Mouse (Mus musculus): ENCODE measurements around the gene Arpp21. TPM values are rescaled to one million over a fixed set of nuclear protein-coding genes. Genes with fewer than 3 reads are reported as not detected.

Gene Arpp21
- polyA plus RNA-seq, 1 experiment: 36.1 TPM

- no peak overlapping the region for H3ac ChIP-seq (ENCODE audit: control insufficient read depth, insufficient read length)
- no peaks in the 10 kb centered on the region for H3K79me2 ChIP-seq (ENCODE audit: control insufficient read depth, insufficient read depth)
- no peaks in the 10 kb centered on the region for H3K27me3 ChIP-seq (ENCODE audit: control insufficient read depth, insufficient read depth, insufficient read length)
- TF ChIP-seq SRF (IDR thresholded peaks at IDR 0.05; ENCODE audit: control insufficient read depth, insufficient read length, low read depth) (no peak), REST (IDR thresholded peaks at IDR 0.05; ENCODE audit: insufficient read depth, insufficient read length) (no peak), MYOG (IDR thresholded peaks at IDR 0.05; ENCODE audit: control insufficient read depth in 1 of 3, insufficient read depth in 1 of 3, insufficient read length in 2 of 3, low read depth in 2 of 3) (no peak), MAX (IDR thresholded peaks at IDR 0.05; ENCODE audit: low read depth) (no peak), E2F4 (IDR thresholded peaks at IDR 0.05; ENCODE audit: insufficient read depth) (no peak), CEBPB (IDR thresholded peaks at IDR 0.05; ENCODE audit: insufficient read depth, poor library complexity, severe bottlenecking) (no peak), MYOD1 (IDR thresholded peaks at IDR 0.05; ENCODE audit: control insufficient read depth in 1 of 3, insufficient read length in 2 of 3, low read depth in 2 of 3) (no peak), TCF12 (IDR thresholded peaks at IDR 0.05; ENCODE audit: insufficient read depth, poor library complexity, severe bottlenecking) (no peak), USF1 (IDR thresholded peaks at IDR 0.05; ENCODE audit: low read depth) (no peak), POLR2A (IDR thresholded peaks at IDR 0.05; ENCODE audit: insufficient read length, low read depth) (no peak), TCF3 (IDR thresholded peaks at IDR 0.05; ENCODE audit: insufficient read length, low read depth) (no peak)
- no peak overlapping the region for H3K4me2 ChIP-seq (ENCODE audit: low read depth)
- H3K4me3 ChIP-seq: no peak overlapping the region
- H3K36me3 ChIP-seq (ENCODE audit: control insufficient read depth, insufficient read depth): no peaks in the 10 kb centered on the region
Observed at GRCm38 (mm10) chr9:112253730-112254129, 18.0 kb upstream of the Arpp21 start.

- Histone ChIP-seq H3K36me3 (ENCODE audit: control insufficient read depth, insufficient read depth) (no peaks in the 10 kb centered on the region), H3K27me3 (ENCODE audit: control insufficient read depth, insufficient read depth, insufficient read length) (no peaks in the 10 kb centered on the region), H3K4me3 (no peak overlapping the region), H3K79me2 (ENCODE audit: control insufficient read depth, insufficient read depth) (no peaks in the 10 kb centered on the region), H3ac (ENCODE audit: control insufficient read depth, insufficient read length) (no peak overlapping the region), H3K4me2 (ENCODE audit: low read depth) (no peak overlapping the region)
- TF ChIP-seq POLR2A (IDR thresholded peaks at IDR 0.05; ENCODE audit: insufficient read length, low read depth) (no peak), POLR2AphosphoS2 (IDR thresholded peaks at IDR 0.05; ENCODE audit: insufficient read length, low read depth) (no peak), E2F4 (IDR thresholded peaks at IDR 0.05; ENCODE audit: insufficient read depth) (no peak), MYOG (IDR thresholded peaks at IDR 0.05; ENCODE audit: control insufficient read depth in 1 of 3, insufficient read depth in 1 of 3, insufficient read length in 2 of 3, low read depth in 2 of 3) (no peak), MAX (IDR thresholded peaks at IDR 0.05; ENCODE audit: low read depth) (no peak), USF1 (IDR thresholded peaks at IDR 0.05; ENCODE audit: low read depth) (no peak), TCF3 (IDR thresholded peaks at IDR 0.05; ENCODE audit: insufficient read length, low read depth) (no peak), TCF12 (IDR thresholded peaks at IDR 0.05; ENCODE audit: insufficient read depth, poor library complexity, severe bottlenecking) (no peak), SRF (IDR thresholded peaks at IDR 0.05; ENCODE audit: control insufficient read depth, insufficient read length, low read depth) (no peak), CEBPB (IDR thresholded peaks at IDR 0.05; ENCODE audit: insufficient read depth, poor library complexity, severe bottlenecking) (no peak), REST (IDR thresholded peaks at IDR 0.05; ENCODE audit: insufficient read depth, insufficient read length) (no peak), MYOD1 (IDR thresholded peaks at IDR 0.05; ENCODE audit: control insufficient read depth in 1 of 3, insufficient read length in 2 of 3, low read depth in 2 of 3) (no peak)
Observed at GRCm38 (mm10) chr9:112251857-112252256, 16.1 kb upstream of the Arpp21 start.

- Histone ChIP-seq H3K4me2 (ENCODE audit: low read depth) (no peak overlapping the region), H3K36me3 (ENCODE audit: control insufficient read depth, insufficient read depth) (no peaks in the 10 kb centered on the region), H3K4me3 (no peak overlapping the region), H3K79me2 (ENCODE audit: control insufficient read depth, insufficient read depth) (no peaks in the 10 kb centered on the region), H3K27me3 (ENCODE audit: control insufficient read depth, insufficient read depth, insufficient read length) (no peaks in the 10 kb centered on the region), H3ac (ENCODE audit: control insufficient read depth, insufficient read length) (no peak overlapping the region)
- TF ChIP-seq MYOG (IDR thresholded peaks at IDR 0.05; ENCODE audit: control insufficient read depth in 1 of 3, insufficient read depth in 1 of 3, insufficient read length in 2 of 3, low read depth in 2 of 3) (no peak), CEBPB (IDR thresholded peaks at IDR 0.05; ENCODE audit: insufficient read depth, poor library complexity, severe bottlenecking) (no peak), REST (IDR thresholded peaks at IDR 0.05; ENCODE audit: insufficient read depth, insufficient read length) (no peak), POLR2AphosphoS2 (IDR thresholded peaks at IDR 0.05; ENCODE audit: insufficient read length, low read depth) (no peak), MYOD1 (IDR thresholded peaks at IDR 0.05; ENCODE audit: control insufficient read depth in 1 of 3, insufficient read length in 2 of 3, low read depth in 2 of 3) (no peak)
Observed at GRCm38 (mm10) chr9:112251339-112251738, 15.6 kb upstream of the Arpp21 start.

DNA sequence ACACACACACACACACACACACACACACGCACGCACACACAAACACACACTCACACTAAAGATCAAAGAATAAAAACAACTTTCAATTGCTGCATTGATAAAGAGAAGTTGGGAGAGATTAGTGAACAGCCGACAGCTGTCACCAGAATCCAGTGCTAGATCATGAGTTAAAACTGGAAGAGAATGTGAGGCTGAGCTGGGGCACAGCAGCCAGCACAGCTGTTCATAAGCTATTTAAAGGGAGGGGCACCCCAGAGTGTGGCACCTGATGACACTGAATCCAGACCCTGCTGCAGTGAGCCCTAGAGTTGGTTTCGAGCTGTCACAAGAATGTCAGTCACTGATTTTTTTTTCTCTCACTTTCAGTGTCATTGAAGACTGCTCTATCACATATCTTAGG is 14.0 kb upstream of the Arpp21 start:
- TF ChIP-seq MAX (IDR thresholded peaks at IDR 0.05; ENCODE audit: low read depth): no peak
- peak; percentile 44 for TF ChIP-seq TCF3 (IDR thresholded peaks at IDR 0.05; ENCODE audit: insufficient read length, low read depth)
- TF ChIP-seq TCF12 (IDR thresholded peaks at IDR 0.05; ENCODE audit: insufficient read depth, poor library complexity, severe bottlenecking): peak; percentile 78
- TF ChIP-seq MYOD1 (IDR thresholded peaks at IDR 0.05; ENCODE audit: control insufficient read depth in 1 of 3, insufficient read length in 2 of 3, low read depth in 2 of 3): peak; percentile 48 to 83 (median 58)
- peak; percentile 63 to 91 (median 89) for TF ChIP-seq MYOG (IDR thresholded peaks at IDR 0.05; ENCODE audit: control insufficient read depth in 1 of 3, insufficient read depth in 1 of 3, insufficient read length in 2 of 3, low read depth in 2 of 3)
- peak overlapping the region; percentile 48 for H3K4me2 ChIP-seq (ENCODE audit: low read depth)
- H3K36me3 ChIP-seq (ENCODE audit: control insufficient read depth, insufficient read depth): no peaks in the 10 kb centered on the region
- no peaks in the 10 kb centered on the region for H3K27me3 ChIP-seq (ENCODE audit: control insufficient read depth, insufficient read depth, insufficient read length)
- H3K79me2 ChIP-seq (ENCODE audit: control insufficient read depth, insufficient read depth): no peaks in the 10 kb centered on the region
- H3K4me3 ChIP-seq: no peak overlapping the region
- H3ac ChIP-seq (ENCODE audit: control insufficient read depth, insufficient read length): no peak overlapping the region

- no peaks in the 10 kb centered on the region for H3K79me2 ChIP-seq (ENCODE audit: control insufficient read depth, insufficient read depth)
- H3K4me2 ChIP-seq (ENCODE audit: low read depth): no peak overlapping the region
- H3K36me3 ChIP-seq (ENCODE audit: control insufficient read depth, insufficient read depth): no peaks in the 10 kb centered on the region
- H3ac ChIP-seq (ENCODE audit: control insufficient read depth, insufficient read length): no peak overlapping the region
- H3K27me3 ChIP-seq (ENCODE audit: control insufficient read depth, insufficient read depth, insufficient read length): no peaks in the 10 kb centered on the region
- no peak overlapping the region for H3K4me3 ChIP-seq
- TF ChIP-seq USF1 (IDR thresholded peaks at IDR 0.05; ENCODE audit: low read depth): no peak
- no peak for TF ChIP-seq MAX (IDR thresholded peaks at IDR 0.05; ENCODE audit: low read depth)
- no peak for TF ChIP-seq CEBPB (IDR thresholded peaks at IDR 0.05; ENCODE audit: insufficient read depth, poor library complexity, severe bottlenecking)
- no peak for TF ChIP-seq TCF12 (IDR thresholded peaks at IDR 0.05; ENCODE audit: insufficient read depth, poor library complexity, severe bottlenecking)
- no peak for TF ChIP-seq REST (IDR thresholded peaks at IDR 0.05; ENCODE audit: insufficient read depth, insufficient read length)
- TF ChIP-seq E2F4 (IDR thresholded peaks at IDR 0.05; ENCODE audit: insufficient read depth): no peak
- TF ChIP-seq MYOG (IDR thresholded peaks at IDR 0.05; ENCODE audit: control insufficient read depth in 1 of 3, insufficient read depth in 1 of 3, insufficient read length in 2 of 3, low read depth in 2 of 3): no peak
- TF ChIP-seq SRF (IDR thresholded peaks at IDR 0.05; ENCODE audit: control insufficient read depth, insufficient read length, low read depth): no peak
- TF ChIP-seq POLR2A (IDR thresholded peaks at IDR 0.05; ENCODE audit: insufficient read length, low read depth): no peak
- no peak for TF ChIP-seq POLR2AphosphoS2 (IDR thresholded peaks at IDR 0.05; ENCODE audit: insufficient read length, low read depth)
- TF ChIP-seq MYOD1 (IDR thresholded peaks at IDR 0.05; ENCODE audit: control insufficient read depth in 1 of 3, insufficient read length in 2 of 3, low read depth in 2 of 3): no peak
- no peak for TF ChIP-seq TCF3 (IDR thresholded peaks at IDR 0.05; ENCODE audit: insufficient read length, low read depth)
Observed at GRCm38 (mm10) chr9:112247183-112247582, 11.4 kb upstream of the Arpp21 start.
